Mouse (Mus musculus): ENCODE results near the gene Sde2.

DNA sequence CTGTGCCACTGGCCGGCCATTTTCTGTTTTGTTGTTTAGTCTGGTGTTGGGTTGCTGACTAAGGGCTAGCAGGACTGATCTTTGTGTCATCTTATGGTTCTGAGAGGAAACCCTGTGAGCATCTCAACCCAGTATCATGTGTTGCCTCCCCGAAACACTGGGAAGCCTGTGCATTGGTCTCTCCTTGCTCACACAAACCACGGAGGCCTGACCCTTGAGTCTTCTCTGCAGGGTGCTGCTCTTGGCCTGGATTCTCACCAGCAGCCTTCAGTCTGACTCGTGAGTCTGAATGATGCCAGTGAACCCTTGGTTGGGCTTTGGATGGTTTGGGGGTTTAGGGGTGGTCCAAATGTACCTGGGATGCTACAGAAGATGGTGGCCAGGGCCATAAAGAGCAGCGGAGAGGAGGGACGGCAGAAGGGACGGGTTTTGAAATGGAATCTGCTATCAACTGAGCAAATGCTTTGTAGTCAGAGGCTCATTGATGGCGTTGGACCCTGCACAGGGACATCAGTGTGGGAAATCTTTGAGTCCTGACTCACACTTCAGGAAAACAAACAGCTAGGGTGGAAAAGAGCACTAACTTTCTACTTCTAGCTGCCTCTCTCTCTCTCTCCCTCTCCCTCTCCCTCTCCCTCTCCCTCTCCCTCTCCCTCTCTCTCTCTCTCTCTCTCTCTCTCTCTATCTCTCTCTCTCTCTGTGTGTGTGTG lies 11.6 kb upstream of the Sde2 start:
- TF ChIP-seq CTCF (IDR thresholded peaks at IDR 0.05; ENCODE audit: low read depth, low read length) (no peak), POLR2A (IDR thresholded peaks at IDR 0.05; ENCODE audit: borderline replicate concordance, low read depth, low read length) (no peak)

Data from bone marrow macrophage, adult 2 months (primary cell).